Mouse (Mus musculus) left cerebral cortex, adult 9 months (tissue): ENCODE measurements at regions not wholly inside any gene's neighbourhood (a gene's known extent, or its start where the extent isn't known, plus 50 kb on each side); places are given as distances from the start of the nearest gene placed in this dataset.
A peak's percentile ranks its signal among the peaks of the same experiment; 100 is the strongest.

Experiments used
- DNase-seq, 2 experiments: peaks; one replicate each; pipeline ENCODE4 v3.0.0; 2022; ENCODE audit warnings: low spot score in 2 of 2

GRCm38 (mm10) chr2:139362245-139362847 lies 131.4 kb upstream of the Sptlc3 start:
- no peak for DNase-seq

DNA sequence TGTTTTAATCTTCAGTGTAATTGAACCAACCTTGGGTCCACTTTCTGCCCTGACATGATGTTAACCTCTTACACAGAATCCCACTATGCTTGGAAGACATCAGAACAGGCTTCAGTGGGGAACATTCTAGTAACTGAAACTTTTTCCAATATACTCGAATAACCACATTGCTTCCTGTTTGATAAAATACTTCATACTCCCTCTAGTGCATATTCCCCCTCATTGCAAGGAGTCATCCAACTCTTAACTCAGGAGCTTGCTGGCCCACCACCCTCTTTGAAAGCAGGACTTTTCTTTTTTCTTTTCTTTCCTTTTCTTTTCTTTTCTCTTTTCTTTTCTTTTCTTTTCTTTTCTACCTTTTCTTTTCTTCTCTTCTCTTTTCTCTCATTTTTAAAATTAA lies 123.6 kb upstream of the Sptlc3 start:
- DNase-seq: peak in 1 of 2 experiments; percentile 40

DNA sequence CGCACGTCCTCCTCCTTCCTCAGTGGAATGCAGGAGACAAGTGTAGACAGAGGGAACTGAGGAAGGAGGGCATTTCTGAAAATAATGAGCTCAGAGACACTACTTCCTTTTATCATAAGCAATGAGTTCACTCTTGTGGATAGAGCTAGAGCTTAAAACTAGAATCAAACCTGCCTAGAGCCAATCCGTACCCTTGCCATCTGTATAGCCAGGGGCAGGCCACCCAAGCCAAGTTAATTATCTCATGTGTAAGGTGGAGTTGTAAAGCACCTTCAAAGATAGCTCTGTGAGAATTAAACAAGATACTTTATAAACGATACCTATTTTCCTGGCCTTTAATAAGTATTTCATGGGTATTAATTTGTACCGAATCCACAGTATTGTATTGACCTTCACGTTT lies 113.4 kb upstream of the Sptlc3 start:
- DNase-seq: no peak

- peak; percentile 42 to 86 for DNase-seq
Observed at GRCm38 (mm10) chr2:139381628-139382027, 112.1 kb upstream of the Sptlc3 start.

DNA sequence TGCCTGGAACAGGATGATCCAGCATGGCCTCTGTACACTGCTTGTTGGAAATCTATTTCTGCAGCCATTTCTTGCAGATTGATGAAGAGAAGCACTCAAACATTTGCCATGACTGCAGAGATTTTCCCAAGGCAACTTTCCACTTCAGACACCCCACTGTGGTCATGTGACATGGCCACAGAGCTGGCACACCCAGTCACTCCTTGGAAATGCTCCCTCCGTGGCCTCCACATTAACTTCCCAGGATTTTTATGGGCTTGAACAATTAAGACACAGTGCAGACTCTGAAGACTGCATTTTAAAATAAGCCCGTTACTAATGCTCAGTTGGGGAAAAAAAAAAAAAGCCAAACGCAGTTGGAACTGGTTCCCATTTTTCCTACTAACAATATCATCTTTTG lies 80.2 kb upstream of the Sptlc3 start:
- no peak for DNase-seq

DNA sequence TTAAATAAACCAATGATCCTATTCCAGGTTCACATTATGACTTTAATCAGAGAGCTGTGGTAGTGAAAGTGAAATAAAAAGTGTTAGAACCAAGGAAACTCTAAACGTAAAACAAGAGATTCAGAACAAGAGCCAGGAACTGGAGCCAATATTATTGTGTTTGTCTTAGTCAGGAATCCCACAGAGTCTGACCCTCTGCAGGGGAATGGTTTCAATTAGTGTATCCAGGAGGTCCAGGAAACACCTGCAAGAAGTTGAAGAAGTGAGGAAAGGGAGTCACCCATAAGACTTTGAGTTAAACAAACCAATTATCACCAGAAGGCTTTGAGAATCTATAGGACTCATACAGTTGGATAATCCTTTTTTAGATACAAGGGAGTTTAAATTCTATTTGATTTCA lies 76.2 kb upstream of the Sptlc3 start:
- no peak for DNase-seq

DNA sequence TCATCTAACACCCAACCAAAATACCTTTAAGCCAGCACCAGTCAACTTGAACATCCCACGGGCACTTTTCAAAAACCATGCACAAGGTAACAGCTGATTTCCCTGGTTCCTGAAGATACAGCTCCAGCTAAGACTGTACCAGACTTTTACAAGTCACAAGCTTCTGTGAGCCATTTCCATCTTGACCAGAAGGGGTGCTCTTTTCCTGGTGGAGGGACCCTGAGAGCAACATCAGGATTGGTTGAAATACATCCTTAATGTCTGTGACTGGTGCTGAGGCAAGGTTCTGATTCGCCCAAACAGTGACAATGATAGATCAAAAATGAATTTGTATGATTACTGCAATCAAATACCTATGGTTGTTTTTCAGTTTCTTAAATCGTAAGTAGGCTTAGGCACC lies 71.0 kb upstream of the Sptlc3 start:
- DNase-seq: no peak

GRCm38 (mm10) chr2:139423413-139423812 lies 70.3 kb upstream of the Sptlc3 start:
- no peak for DNase-seq
